Mouse (Mus musculus) small intestine, adult 2 months (tissue): ENCODE data around the gene Mia2. TPM values are rescaled to one million over a fixed set of nuclear protein-coding genes. Genes with fewer than 3 reads are reported as not detected.

Experiments
- H3K27ac ChIP-seq: fragments of 200-500 bp; 2 replicates; pipeline ENCODE4 v1.5.1; 2012; ENCODE audit warnings: low read depth, low read length, control low read depth, inconsistent platforms; ENCODE audit not compliant: insufficient read depth
- H3K27me3 ChIP-seq: fragments of 200-500 bp; 2 replicates; pipeline ENCODE4 v1.6.1; 2012; ENCODE audit warnings: mild to moderate bottlenecking, moderate library complexity, low read length, inconsistent platforms; ENCODE audit not compliant: control insufficient read depth, insufficient read depth
- H3K36me3 ChIP-seq: fragments of 200-500 bp; 2 replicates; pipeline ENCODE4 v1.6.1; 2012; ENCODE audit warnings: mild to moderate bottlenecking, low read length, control low read depth, inconsistent platforms; ENCODE audit not compliant: control insufficient read depth, insufficient read depth
- H3K4me1 ChIP-seq: fragments of 200-500 bp; 2 replicates; pipeline ENCODE4 v1.6.1; 2012; ENCODE audit warnings: low read length, inconsistent platforms, mixed read lengths; ENCODE audit not compliant: control insufficient read depth, insufficient read depth, insufficient read length
- H3K4me3 ChIP-seq: fragments of 200-500 bp; 2 replicates; pipeline ENCODE4 v1.5.1; 2012; ENCODE audit warnings: low read depth, mild to moderate bottlenecking, control low read depth, inconsistent platforms, low read length, moderate library complexity
- CTCF ChIP-seq: fragments of 200-500 bp; IDR thresholded peaks from 2 replicates; pipeline ENCODE4 v1.5.1; 2012; ENCODE audit warnings: low read depth, mild to moderate bottlenecking, control low read depth, inconsistent platforms, low read length, moderate library complexity, mixed read lengths; ENCODE audit not compliant: insufficient replicate concordance, insufficient read length; ENCODE audit errors: extremely low read depth
- POLR2A ChIP-seq: fragments of 200-500 bp; IDR thresholded peaks from 2 replicates; pipeline ENCODE4 v1.6.1; 2012; ENCODE audit warnings: low read depth, mild to moderate bottlenecking, control low read depth, inconsistent platforms, low read length, moderate library complexity
- WGBS: fragments of 180-500 bp; shearing (Covaris S2); methylation state at CpG from one replicate; pipeline ENCODE4 v1.1.7; 2018; 5-methylcytosine and 5-hydroxymethylcytosine counted together
- polyA plus RNA-seq: library from polyadenylated mRNA; depleted of rRNA; stranded (reverse); fragments of >200 nt; gene quantifications from 2 replicates; pipeline ENCODE4 v1.2.3, GENCODE M21; 2012

Gene Mia2
- polyA plus RNA-seq, 1 experiment, result 37.8 TPM

DNA sequence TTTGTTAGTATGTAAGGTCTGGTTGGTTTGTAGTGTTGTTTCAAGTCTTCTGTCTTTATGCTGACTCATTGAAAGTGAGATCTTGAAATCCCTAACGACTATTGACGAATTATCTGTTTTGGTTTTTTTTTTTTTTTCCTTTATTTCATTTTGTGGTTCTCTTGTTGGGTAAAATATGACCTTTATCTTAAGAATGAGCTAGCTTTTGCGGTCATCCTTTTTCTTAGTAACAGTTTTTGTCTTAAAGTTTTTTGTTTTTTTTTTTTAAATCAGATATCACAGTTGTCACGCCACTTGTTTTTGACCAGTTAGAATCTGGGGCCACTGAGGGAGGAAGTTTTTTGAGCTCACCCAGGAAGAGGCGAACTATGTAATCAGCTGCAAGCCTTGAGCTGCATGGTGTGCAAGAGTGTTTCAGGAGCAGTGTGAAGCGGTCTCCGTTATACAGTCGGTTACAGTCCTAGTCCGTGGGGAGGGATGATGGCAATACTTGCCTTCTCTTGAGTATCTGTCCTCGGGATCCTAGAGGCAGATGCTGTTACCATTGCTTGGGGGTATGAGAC is 37.9 kb downstream of the Mia2 start:
- Histone ChIP-seq H3K4me3 (no peak overlapping the region), H3K4me1 (peaks cover 3% of the 10 kb centered on the region; the same call in 1 of the 2 replicates), H3K27me3 (no peaks in the 10 kb centered on the region), H3K36me3 (peaks cover 15% of the 10 kb centered on the region), H3K27ac (0 out of 2 replicates have a peak overlapping the region, but pooled peaks have one; percentile 7)
- TF ChIP-seq CTCF, result no peak
- no peak for TF ChIP-seq POLR2A
- WGBS, result 77% methylated on average over 10 of the region's 10 CpGs

DNA sequence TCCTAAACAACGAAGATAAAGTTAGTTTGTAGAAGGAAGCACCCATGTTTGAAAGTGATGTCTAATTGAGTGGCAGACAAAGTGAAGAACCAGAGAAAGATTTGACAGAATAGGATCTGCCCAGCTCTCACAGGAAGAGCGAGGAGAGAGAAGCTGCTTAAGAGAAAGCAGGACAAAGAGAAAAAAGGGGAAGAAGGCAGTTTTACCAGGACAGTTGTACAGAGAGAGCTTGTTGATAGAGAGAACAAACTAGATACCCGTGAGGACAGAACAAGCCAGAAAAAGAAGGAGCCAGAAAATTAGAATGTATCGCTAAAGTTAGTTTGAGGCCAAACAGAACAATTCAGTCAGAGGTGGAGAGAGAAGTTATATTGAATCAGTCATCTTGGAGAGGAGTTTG is 39.5 kb downstream of the Mia2 start:
- Histone ChIP-seq H3K27me3 (no peaks in the 10 kb centered on the region), H3K36me3 (peaks cover 26% of the 10 kb centered on the region), H3K27ac (no peak overlapping the region), H3K4me3 (no peak overlapping the region), H3K4me1 (peaks cover 3% of the 10 kb centered on the region; the same call in 1 of the 2 replicates)
- WGBS, result 85% methylated on average over 4 of the region's 4 CpGs
- TF ChIP-seq CTCF, result no peak
- no peak for TF ChIP-seq POLR2A

DNA sequence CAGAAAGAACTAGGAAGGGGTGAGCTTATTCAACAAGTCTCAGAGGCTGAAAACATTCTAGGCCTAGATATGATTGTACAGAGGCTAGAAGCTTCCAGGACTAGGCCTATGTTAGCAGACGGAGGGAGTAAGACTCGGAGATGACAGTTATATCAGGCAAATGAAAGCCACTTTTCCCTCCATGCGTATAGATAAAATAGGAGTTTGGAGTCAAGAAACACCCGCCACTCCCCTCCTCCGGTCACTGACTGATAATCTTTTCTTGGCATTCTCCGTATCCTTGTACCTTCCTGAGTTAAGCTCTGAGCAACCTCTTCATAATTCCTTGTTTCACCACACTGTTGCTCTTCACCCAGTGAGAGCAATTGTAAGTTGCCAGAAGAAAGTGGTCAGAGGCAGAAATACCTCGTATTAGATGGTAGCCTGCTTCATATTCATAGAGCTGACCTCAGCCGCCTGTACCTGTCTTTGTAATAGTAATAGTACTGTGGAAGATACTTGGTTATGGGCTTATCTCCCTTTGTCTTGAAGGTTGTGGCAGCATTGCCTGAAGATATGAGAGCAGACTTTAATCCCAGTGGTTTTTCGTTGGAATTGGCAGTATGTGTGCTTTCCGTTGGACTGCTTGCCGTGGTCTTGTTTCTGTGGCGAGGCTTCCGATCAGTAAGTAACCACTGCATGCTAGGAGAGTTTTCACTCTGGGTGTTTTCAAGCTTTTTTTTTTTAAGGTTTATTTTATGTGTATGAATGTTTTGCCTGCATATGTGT is 40.1 kb downstream of the Mia2 start:
- no peak for TF ChIP-seq CTCF
- no peak for TF ChIP-seq POLR2A
- Histone ChIP-seq H3K4me3 (no peak overlapping the region), H3K36me3 (peaks cover 29% of the 10 kb centered on the region), H3K27me3 (no peaks in the 10 kb centered on the region), H3K27ac (no peak overlapping the region), H3K4me1 (peaks cover 3% of the 10 kb centered on the region; the same call in 1 of the 2 replicates)
- WGBS, result 83% methylated on average over 13 of the region's 13 CpGs

DNA sequence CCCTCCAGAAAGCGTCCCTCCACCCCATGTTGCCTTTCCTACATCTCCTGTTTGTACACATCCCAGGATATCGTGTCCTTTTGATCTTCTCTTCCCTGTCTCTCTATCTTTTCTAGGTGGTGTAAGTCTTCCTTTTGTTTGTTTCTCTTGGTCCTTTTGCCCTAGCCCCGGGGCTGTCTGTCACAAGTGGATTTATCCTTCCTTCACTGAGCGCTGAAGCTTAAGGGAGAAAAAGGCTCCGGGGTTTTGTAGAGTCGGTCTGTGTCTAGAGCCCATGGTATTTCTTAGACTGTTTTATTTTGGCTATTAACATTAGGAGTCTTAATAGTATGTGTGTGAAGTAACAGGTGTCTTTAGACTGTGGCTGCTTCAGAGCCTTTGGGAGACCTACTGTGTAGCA is 41.4 kb downstream of the Mia2 start:
- H3K27me3 ChIP-seq, result no peaks in the 10 kb centered on the region
- peaks cover 3% of the 10 kb centered on the region; the same call in 1 of the 2 replicates for H3K4me1 ChIP-seq
- H3K27ac ChIP-seq, result no peak overlapping the region
- no peak overlapping the region for H3K4me3 ChIP-seq
- no peak for TF ChIP-seq POLR2A
- no peak for TF ChIP-seq CTCF
- WGBS, result 89% methylated on average over 6 of the region's 6 CpGs
- peaks cover 39% of the 10 kb centered on the region for H3K36me3 ChIP-seq

DNA sequence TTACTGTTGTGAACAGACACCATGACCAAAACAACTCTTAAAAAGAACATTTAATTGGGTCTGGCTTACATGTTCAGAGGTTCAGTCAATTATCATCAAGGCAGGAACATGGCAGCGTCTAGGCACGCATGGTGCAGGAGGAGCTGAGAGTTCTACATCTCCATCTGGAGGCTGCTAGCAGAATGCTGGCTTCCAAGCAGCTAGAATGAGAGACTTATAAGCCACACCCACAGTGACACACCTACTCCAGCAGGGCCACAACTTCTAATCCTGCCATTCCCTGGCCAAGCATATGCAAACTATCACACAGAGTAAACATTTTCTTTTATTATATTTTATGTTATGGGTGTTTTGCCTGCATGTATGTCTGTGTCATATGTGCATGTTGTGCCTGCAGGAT is 43.8 kb downstream of the Mia2 start:
- H3K4me3 ChIP-seq, result no peak overlapping the region
- no peak overlapping the region for H3K27ac ChIP-seq
- WGBS, result 51% methylated on average over 2 of the region's 2 CpGs
- no peaks in the 10 kb centered on the region for H3K27me3 ChIP-seq
- TF ChIP-seq POLR2A (no peak), CTCF (peak; percentile 28; the same call in 1 of the 2 replicates)
- no peaks in the 10 kb centered on the region for H3K4me1 ChIP-seq
- H3K36me3 ChIP-seq, result peaks cover 55% of the 10 kb centered on the region

DNA sequence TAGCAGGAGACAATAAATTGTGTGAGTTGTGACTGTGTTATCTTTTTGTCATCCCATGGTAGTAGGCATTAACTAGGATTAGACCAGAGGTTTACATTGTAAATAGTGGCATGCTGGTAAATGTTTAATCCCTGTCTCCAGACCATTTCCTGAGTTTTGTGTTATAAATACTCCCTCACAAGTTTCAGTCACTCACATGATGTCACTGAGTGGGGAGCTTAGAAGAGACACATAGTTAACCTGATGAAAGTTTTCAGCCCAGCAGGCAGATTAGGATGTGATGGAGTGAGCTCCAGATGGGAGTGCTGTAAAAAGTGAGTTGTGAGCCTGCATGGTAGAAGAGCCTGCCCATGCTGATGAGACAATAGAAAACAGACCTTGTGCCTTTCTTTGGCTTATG is 49.5 kb downstream of the Mia2 start:
- TF ChIP-seq CTCF, result no peak
- TF ChIP-seq POLR2A, result no peak
- Histone ChIP-seq H3K27me3 (no peaks in the 10 kb centered on the region), H3K27ac (no peak overlapping the region), H3K4me3 (no peak overlapping the region), H3K4me1 (no peaks in the 10 kb centered on the region), H3K36me3 (peaks cover 69% of the 10 kb centered on the region)

DNA sequence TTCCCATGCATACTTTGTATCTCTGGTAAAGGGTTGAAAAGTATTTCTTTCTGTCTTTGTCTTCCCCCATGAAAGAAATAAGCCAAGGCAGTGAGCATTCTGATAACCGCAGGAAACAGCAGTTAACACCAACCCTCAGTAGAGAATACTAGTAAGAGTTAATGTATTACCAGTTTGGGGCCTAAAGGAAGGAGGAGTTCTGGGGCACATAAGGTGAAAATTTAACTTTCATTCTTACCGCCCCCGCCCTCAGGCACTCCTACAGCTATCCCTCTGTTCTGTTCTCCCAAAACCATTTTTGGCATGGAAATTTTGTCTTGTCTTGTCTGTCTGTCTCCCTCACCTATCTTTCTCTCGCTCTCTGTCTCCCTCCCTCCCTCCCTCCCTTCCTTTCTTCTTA is 54.1 kb downstream of the Mia2 start:
- H3K4me3 ChIP-seq, result no peak overlapping the region
- no peak overlapping the region for H3K27ac ChIP-seq
- no peak for TF ChIP-seq POLR2A
- TF ChIP-seq CTCF, result no peak
- WGBS, result 72% methylated on average over 4 of the region's 4 CpGs
- H3K36me3 ChIP-seq, result peaks cover 73% of the 10 kb centered on the region
- H3K4me1 ChIP-seq, result no peaks in the 10 kb centered on the region
- H3K27me3 ChIP-seq, result no peaks in the 10 kb centered on the region
